Mouse (Mus musculus): ENCODE results near the gene Satb2. TPM values are rescaled to one million over a fixed set of nuclear protein-coding genes. Genes with fewer than 3 reads are reported as not detected.

Satb2 gene
- total RNA-seq, 2 experiments from 2014 or later, result 14.1 to 16.9 TPM

DNA sequence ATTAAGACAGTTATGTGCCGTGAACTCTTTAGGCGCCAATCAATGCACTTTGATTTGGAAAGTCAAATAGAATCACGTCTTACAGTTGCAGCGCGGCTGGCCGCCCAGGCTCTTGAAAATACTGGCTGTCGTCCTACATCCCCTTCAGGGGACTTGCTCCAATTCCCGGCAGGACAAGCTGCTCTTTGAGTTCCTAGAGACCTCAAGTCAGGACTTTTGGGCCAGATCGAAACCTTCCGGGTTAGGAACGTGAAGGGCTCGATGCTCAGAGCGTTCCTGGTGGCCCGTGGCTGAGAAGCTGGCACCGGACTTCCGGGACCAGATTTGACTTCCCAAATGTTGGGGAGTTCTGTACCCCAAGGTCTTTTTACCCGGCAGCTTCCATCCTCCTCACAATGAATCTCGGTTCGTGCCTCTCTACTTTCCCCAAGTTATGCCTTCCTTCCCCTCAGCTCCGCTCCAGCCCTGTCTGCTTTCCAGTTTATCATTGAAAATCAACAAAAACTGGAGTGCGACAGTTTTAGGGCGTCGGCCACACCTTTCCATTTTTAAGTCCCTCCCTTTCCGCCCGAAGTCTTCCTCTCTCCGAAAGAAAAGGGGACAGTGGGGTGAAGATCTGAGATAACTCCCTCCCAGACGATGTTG lies 2.3 kb upstream of the Satb2 start:
- H3K4me3 ChIP-seq, result no peak overlapping the region; the same call in 1 of the 2 replicates
- no peak for DNase-seq (ENCODE audit: low spot score in 2 of 2)
- TF ChIP-seq CTCF (conservative IDR thresholded peaks at IDR 0.05), result no peak
- no peak overlapping the region for H3K27ac ChIP-seq

DNA sequence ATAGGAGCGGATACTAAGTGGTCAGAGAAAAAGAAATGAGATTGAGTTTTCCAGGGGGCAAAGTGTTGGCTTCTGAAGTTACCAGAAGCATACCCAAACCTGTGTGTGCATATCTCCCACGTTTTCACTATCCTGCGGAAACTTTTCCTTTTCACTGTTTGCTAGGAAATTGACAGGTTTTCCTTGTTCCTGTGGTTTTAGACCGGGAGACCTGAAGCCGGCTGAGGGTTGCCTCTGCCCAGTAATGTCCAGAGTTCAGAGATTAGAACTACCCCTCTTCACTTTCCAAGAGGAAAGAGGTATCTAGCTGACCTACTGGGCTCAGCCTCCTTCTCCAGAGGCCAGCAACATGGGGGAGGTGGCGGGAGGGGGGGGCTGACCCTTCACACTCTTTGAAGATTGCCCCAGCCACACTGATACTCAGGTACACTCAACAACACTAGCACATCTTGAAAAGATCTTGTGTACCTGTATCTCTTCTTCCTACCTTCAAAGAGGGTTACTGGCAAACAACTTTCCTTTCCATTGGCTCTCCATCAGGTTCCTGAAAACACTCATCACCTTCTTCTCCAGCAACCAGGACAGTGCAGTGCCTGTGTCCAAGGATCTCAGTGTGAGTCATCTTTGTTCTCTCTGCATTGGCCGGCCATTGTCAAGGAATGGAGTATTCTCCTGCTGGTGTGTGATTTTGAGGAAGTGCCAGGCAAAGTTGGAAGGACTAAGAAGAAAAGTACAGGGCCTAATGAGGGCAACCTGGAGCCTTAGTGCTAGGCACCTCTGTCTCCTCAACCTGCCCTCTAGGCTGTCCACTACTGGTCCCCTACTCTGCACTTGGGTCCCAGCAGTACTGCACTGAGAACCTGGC lies 1.3 kb upstream of the Satb2 start:
- TF ChIP-seq CTCF (conservative IDR thresholded peaks at IDR 0.05), result no peak
- no peak for DNase-seq (ENCODE audit: low spot score in 2 of 2)
- Histone ChIP-seq H3K27ac (no peak overlapping the region), H3K4me3 (no peak overlapping the region)

DNA sequence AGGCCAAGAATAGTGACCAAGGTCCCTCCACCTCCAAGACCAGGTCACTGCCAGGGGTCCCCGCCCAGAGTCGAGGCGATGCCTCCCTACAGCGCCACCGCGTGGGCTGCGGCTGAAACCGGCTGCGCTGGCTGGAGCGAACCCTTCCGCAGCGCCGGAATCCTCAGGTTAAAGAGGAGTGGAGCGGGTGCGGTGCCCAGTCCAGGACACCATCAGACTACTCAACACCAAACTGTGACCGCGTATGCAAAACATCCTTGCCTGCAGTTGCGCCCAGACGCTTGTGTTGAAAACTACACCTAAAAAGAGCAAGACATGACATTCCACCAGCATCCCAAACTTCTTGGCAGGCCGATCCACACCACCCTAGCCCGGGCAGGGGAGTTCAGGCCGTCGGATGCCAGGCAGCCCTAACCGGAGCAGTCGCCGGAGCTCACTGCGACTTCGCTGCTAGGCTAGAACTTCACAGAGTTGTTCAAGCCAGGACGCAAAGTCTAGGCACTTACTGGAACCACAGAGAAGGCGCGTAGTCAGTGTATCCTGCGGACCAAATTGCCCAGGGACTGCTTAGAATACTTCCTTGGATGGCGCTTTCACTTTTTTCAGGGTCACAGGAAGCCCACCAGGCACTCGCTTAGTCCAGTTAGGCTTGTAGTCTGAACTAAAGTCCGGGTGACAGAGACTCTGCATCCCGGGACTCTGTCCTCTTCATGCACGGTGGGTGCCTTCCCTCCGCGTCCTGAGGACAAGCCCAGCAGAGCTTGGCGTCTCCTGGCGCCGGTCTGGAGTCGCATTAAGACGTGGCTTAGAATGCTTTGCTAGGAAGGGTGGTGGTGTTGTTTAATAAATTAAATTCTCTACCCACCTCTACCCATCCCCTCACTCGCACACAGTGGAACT lies 999 bp downstream of the Satb2 start:
- TF ChIP-seq CTCF (conservative IDR thresholded peaks at IDR 0.05), result peak; percentile 87
- peak overlapping the region; percentile 23 for H3K4me3 ChIP-seq
- H3K27ac ChIP-seq, result no peak overlapping the region
- peak in 1 of 2 experiments; percentile 45 for DNase-seq (ENCODE audit: low spot score in 2 of 2)

DNA sequence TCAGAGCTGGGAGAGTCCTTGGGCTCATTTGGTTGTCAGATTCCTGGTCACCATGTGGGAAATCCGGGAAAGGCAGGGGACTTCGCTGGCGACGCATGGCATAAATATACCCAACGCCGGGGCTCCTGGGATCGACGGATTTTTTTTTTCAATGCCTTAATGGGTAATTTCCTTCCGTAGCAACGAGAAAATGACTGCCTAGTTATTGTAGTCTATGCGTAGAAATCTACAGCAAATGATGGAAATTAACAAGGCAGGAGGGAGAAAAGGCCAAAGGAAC lies 1.7 kb downstream of the Satb2 start:
- no peak for DNase-seq (ENCODE audit: low spot score in 2 of 2)
- Histone ChIP-seq H3K27ac (no peak overlapping the region), H3K4me3 (peak overlapping the region; percentile 23)
- TF ChIP-seq CTCF (conservative IDR thresholded peaks at IDR 0.05), result no peak

DNA sequence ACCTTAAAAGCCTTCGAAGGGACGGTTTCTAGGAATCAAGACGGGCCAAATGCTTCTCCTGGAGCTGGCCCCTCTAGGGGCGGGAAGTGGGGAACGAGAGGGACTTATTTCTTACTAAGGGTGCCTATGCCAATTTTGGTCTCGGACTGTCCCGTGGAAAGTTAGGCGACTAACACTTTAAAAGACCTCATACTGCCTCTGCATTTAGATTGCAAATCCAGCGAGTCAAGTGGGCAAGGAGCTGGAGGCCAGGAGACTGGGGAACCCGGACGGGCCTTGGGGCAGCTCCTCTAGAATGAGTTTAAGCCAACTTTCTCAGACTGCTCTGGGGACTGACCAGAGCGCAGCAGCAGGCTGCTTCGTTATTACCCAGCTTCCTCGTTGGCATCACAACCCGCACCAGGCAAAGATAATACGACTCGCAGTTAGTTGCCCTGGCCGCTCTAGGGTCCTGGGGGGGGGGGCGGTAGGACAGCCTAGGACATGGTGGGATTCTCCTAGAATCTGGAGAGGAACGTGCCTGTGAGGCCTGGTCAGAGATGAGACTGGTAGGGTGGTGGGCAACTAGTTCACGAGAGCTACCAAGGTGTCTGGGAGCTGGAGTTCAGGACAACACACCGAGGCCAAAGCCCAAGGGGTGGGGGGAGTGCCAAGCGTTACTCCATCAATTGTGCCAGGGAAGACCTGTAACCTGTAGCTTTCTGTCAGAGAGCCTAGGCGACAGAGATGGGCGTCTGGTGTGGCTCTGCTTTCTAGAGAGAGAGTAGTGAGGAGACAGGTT lies 2.2 kb downstream of the Satb2 start:
- DNase-seq (ENCODE audit: low spot score in 2 of 2), result no peak
- no peak overlapping the region for H3K27ac ChIP-seq
- H3K4me3 ChIP-seq, result no peak overlapping the region
- TF ChIP-seq CTCF (conservative IDR thresholded peaks at IDR 0.05), result no peak

DNA sequence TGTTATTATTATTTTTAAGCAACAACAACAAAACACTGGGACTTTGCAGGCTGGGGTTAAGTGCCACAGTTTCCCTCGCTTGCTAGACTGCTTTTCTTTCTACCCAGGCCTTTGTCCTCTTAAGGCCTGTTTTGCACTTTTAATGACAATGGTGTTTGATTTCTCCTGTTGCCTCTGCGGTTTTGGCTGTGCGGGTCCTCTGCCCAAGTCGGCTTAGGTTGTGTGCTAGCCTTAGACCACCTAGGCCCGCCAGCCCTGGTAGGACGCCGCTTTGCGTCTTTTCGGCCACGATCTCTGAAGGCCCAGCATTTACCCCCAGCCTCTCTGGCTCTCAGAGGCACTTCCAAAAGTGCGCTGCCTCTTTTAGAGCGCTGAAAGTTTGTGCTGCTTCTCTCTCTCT lies 2.9 kb downstream of the Satb2 start:
- Histone ChIP-seq H3K4me3 (no peak overlapping the region), H3K27ac (no peak overlapping the region)
- no peak for DNase-seq (ENCODE audit: low spot score in 2 of 2)
- no peak for TF ChIP-seq CTCF (conservative IDR thresholded peaks at IDR 0.05)

DNA sequence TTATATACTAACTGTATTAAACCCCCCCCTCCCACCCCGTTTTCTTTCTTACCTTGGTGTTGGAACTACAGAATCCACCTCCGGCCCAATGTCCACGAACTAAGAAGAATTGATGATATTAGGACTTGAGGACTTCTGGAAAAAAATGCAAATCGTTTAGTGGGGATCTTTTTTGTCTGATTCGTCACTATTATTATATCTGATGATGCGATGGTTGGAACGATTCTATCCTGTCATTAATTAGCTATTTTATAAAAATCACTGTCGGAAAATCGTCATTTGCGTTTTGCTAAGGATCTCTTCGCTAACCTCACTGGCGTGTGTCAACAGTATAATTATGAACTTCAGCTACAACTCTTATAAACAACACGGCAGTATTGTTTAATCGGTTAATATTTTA lies 4.3 kb downstream of the Satb2 start:
- no peak for DNase-seq (ENCODE audit: low spot score in 2 of 2)
- Histone ChIP-seq H3K4me3 (peak overlapping the region; percentile 91; the same call in 1 of the 2 replicates), H3K27ac (no peak overlapping the region)
- TF ChIP-seq CTCF (conservative IDR thresholded peaks at IDR 0.05), result no peak

DNA sequence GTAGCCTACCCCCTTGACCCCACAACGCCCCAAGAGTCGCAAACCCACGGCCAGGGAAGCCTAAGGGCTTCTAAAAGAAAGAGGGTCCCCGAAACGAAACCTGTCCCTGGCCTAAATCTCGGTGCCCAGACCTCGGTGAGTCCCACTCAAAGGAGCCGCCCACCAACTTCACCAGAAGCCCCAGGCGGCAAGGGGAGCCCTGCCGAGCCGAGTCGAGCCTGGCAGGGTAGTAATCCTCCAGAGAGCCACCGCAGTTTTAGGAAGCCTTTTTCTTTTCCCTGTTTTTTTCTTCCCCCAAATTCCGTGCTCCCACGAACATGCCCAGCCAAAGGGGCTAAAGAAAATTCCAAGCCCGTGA lies 4.9 kb downstream of the Satb2 start:
- peak overlapping the region; percentile 76 for H3K27ac ChIP-seq
- peak overlapping the region; percentile 91 for H3K4me3 ChIP-seq
- no peak for TF ChIP-seq CTCF (conservative IDR thresholded peaks at IDR 0.05)

DNA sequence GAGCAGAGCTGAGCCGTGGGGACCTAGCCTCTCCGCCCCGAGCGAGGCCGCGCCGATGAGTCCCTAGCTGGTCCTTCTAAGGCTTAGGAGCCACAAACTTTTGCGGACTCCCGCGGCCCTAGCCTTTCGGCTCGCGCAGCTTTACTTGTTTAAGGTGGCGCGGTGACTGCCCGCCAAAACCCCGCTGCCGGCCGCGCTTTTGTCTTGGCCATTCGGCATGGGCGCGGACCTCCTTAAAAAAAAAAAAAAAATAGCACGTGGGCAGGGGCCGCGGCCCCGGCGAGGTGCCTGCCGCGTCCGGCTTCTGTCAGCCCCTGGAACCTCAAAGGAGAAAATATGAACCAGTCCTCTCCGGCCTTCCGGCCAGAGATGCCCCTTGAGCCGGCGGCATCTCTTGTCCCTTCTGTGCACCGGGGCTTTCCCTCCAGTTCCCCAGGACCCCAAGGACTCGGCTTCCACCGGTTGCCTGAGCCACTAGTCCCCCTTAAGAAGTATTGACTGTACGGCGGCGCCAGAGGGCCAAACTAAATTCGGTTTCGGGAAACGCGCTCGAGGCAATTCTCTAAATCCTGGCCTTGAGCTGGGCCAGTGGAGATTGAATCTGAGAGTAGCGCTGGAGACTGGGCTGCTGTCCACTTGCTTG lies 5.4 kb downstream of the Satb2 start:
- peak; percentile 92 to 94 for DNase-seq (ENCODE audit: low spot score in 2 of 2)
- Histone ChIP-seq H3K4me3 (peak overlapping the region; percentile 91), H3K27ac (peak overlapping the region; percentile 76)
- no peak for TF ChIP-seq CTCF (conservative IDR thresholded peaks at IDR 0.05)

More for the DNA sequence above, 4.9 kb downstream of the Satb2 start:
- DNase-seq (ENCODE audit: low spot score in 2 of 2), result no peak

DNA sequence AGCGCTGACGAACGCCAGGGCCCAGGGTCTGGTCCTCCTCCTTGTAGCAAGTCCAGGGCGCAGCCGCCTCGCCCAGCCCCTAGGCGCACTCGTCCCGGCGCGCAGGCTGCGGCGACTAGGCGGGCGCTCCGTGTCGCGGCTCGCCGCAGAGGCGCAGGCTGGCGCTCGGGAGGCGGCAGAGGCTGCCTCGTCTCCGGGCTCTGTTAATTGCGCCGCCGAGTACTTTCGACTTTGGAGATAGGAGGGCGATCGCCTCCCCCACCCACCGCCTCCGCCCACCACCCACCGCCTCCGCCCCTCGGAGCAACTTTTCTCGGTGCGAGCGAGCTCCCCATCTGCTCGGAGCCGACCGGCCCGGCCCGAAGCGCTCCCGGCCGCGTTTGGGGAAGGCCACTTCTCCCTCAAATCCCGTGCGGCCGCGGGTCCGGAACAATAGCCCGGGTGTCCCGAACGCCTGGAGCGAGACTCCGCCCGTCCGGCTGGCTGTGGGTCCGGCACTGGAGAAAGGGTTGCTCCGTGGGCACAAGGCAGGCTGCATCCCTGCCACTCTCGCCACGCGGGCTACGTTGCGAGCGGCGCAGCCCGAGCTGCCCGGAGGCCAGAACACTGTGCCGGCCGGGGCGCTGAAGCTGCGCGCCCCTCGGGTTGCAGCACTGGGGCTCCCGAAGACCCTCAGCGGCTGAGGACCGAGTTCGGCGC lies 6.0 kb downstream of the Satb2 start:
- Histone ChIP-seq H3K27ac (peak overlapping the region; percentile 76), H3K4me3 (peak overlapping the region; percentile 91)
- no peak for TF ChIP-seq CTCF (conservative IDR thresholded peaks at IDR 0.05)
- DNase-seq (ENCODE audit: low spot score in 2 of 2), result no peak

DNA sequence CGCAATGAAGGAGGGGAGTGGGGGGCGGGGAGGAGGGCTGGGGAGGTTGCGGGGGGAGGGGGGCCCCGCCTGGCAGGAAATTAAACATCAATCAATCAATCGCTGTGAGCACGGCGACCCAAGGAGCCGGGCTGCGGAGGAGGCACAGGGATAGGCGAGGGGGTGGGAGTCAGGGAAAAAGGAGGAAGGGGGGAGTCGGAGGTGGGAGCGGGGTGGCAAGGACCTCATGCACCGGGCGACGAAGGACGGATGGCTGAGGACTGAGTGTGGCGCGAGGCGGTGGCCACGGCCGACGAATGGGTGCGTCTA lies 6.6 kb downstream of the Satb2 start:
- peak overlapping the region; percentile 76 for H3K27ac ChIP-seq
- no peak for TF ChIP-seq CTCF (conservative IDR thresholded peaks at IDR 0.05)
- H3K4me3 ChIP-seq, result peak overlapping the region; percentile 91
- DNase-seq (ENCODE audit: low spot score in 2 of 2), result no peak

Measured in layer of hippocampus, adult 2 months (tissue).